ENCODE assay signal across 25 mouse cellular contexts in genomic region chr14:79788656-79789204, GRCm38 (mm10). TPM values are rescaled to one million over a fixed set of nuclear protein-coding genes. Genes with fewer than 3 reads are reported as not detected.
DNase-seq lines count a peak whose midpoint lies in the region; ATAC-seq lines count a peak whose summit lies in the region.
"Had no signal": no experiment of that assay in that cellular context is flagged by ENCODE, and none has a peak within 500 bp of the region (broad histone marks: within the 10 kb centered on the region; RNA-seq: fewer than 3 reads in every experiment).

No protein-coding gene starts in this region.

- no peak overlapping the region for H3K4me3 ChIP-seq in forebrain, embryonic 14.5 days (ENCODE audit: low read depth, low read length)
- no peak overlapping the region for H3K4me3 ChIP-seq in forebrain, embryonic 10.5 days
- H3K4me3 ChIP-seq: embryonic facial prominence, embryonic 15.5 days; erythroblast, embryonic 14.5 days; heart, embryonic 15.5 days; hindbrain, embryonic 13.5 days had no signal

- H3K27me3 ChIP-seq in forebrain, embryonic 14.5 days (replicated peaks; ENCODE audit: control insufficient read depth, insufficient read depth, low read length), result no peaks in the 10 kb centered on the region
- no peaks in the 10 kb centered on the region for H3K27me3 ChIP-seq in forebrain, embryonic 10.5 days (ENCODE audit: poor library complexity, severe bottlenecking)
- H3K27me3 ChIP-seq: embryonic facial prominence, embryonic 15.5 days; heart, embryonic 15.5 days had no signal

- DNase-seq in cerebellum, adult 11 months, result no peak
- DNase-seq in forebrain, embryonic 14.5 days (ENCODE audit: low spot score), result peak; percentile 32
- DNase-seq in forebrain, embryonic 10.5 days (ENCODE audit: extremely low spot score, low spot score), result no peak
- peak; percentile 21 to 68 for DNase-seq in layer of hippocampus, postnatal 14 days (ENCODE audit: low spot score in 2 of 2)
- DNase-seq in layer of hippocampus, postnatal 36 days, result no peak
- DNase-seq: adrenal gland, postnatal 10 days; B cell, adult 2 months; embryo, embryonic 11 days; gastrocnemius, postnatal 36 days; heart, adult 18-20 months; heart, postnatal 14 days; kidney, adult 11 months had no signal

- 55% methylated on average over 2 of the region's 2 CpGs for WGBS in forebrain, embryonic 14.5 days
- 83% methylated on average over 2 of the region's 2 CpGs for WGBS in forebrain, embryonic 10.5 days

- H3K9me3 ChIP-seq in forebrain, embryonic 14.5 days (replicated peaks; ENCODE audit: control insufficient read depth, low read length), result no peaks in the 10 kb centered on the region
- no peaks in the 10 kb centered on the region for H3K9me3 ChIP-seq in forebrain, embryonic 10.5 days
- H3K9me3 ChIP-seq: embryonic facial prominence, embryonic 15.5 days; heart, embryonic 15.5 days; hindbrain, embryonic 13.5 days had no signal

- no peak overlapping the region for H3K4me2 ChIP-seq in forebrain, embryonic 14.5 days (ENCODE audit: low read length)
- H3K4me2 ChIP-seq: embryonic facial prominence, embryonic 15.5 days; heart, embryonic 11.5 days; heart, embryonic 15.5 days; hindbrain, embryonic 13.5 days had no signal

- peaks cover 6% of the 10 kb centered on the region for H3K4me1 ChIP-seq in forebrain, embryonic 14.5 days (ENCODE audit: control insufficient read depth, insufficient read depth, low read length)
- H3K4me1 ChIP-seq in forebrain, embryonic 10.5 days, result peaks cover 10% of the 10 kb centered on the region; the same call in 1 of the 2 replicates
- H3K4me1 ChIP-seq: embryonic facial prominence, embryonic 15.5 days; heart, embryonic 15.5 days had no signal

- H3K36me3 ChIP-seq in forebrain, embryonic 14.5 days (ENCODE audit: control insufficient read depth, insufficient read depth, low read length), result no peaks in the 10 kb centered on the region
- H3K36me3 ChIP-seq in forebrain, embryonic 10.5 days (replicated peaks), result no peaks in the 10 kb centered on the region
- H3K36me3 ChIP-seq: embryonic facial prominence, embryonic 15.5 days; G1E; heart, embryonic 15.5 days; hindbrain, embryonic 13.5 days had no signal

- no peak overlapping the region for H3K9ac ChIP-seq in forebrain, embryonic 14.5 days (ENCODE audit: low read length)
- H3K9ac ChIP-seq: embryonic facial prominence, embryonic 15.5 days; heart, embryonic 15.5 days; hindbrain, embryonic 13.5 days had no signal

- peak; percentile 45; the same call in 1 of the 2 replicates for ATAC-seq in cerebellum, adult (ENCODE audit: insufficient number of reproducible peaks, low FRiP score, low TSS enrichment)
- ATAC-seq in forebrain, embryonic 14.5 days, result peak; percentile 45; the same call in 1 of the 2 replicates
- no peak for ATAC-seq in megakaryocyte-erythroid progenitor cell, adult 5-6 weeks (replicated peaks; ENCODE audit: low FRiP score, low TSS enrichment, poor library complexity, severe bottlenecking)
- ATAC-seq: CD4-positive, CD25-positive, alpha-beta regulatory T cell, adult 4 months; hindbrain, postnatal 0 days had no signal

- no peak overlapping the region for H3K27ac ChIP-seq in forebrain, embryonic 14.5 days (ENCODE audit: low read depth, low read length)
- H3K27ac ChIP-seq in forebrain, embryonic 10.5 days, result no peak overlapping the region
- H3K27ac ChIP-seq: embryonic facial prominence, embryonic 15.5 days; heart, embryonic 15.5 days; hindbrain, embryonic 13.5 days; hindbrain, postnatal 0 days had no signal

RNA-seq across cellular contexts. Expression of gene Pcdh8, which starts 17.6 kb away (rescaled TPM):
- polyA plus RNA-seq in forebrain, embryonic 14.5 days (2014; fragmentation: Nextera tagmentation; extraction: Ambion mirVana), result 22.7 and 35.1 TPM in 2 replicates
- 3.7 and 4.1 TPM in 2 replicates for polyA plus RNA-seq in forebrain, embryonic 10.5 days (2016; fragmentation: Nextera tagmentation; extraction: Ambion mirVana)
- 10 to 100 TPM; 64.4 to 77.0 TPM for total RNA-seq in layer of hippocampus, postnatal 14 days (2021)
- total RNA-seq in layer of hippocampus, postnatal 36 days (2021), result 10 to 100 TPM; 65.7 to 84.7 TPM
- total RNA-seq in megakaryocyte-erythroid progenitor cell, adult 5-6 weeks (2014; fragmentation: Nextera tagmentation), result not detected in 2 replicates
- total RNA-seq in megakaryocyte-erythroid progenitor cell, adult 5-6 weeks (2017), result not detected in 2 replicates
- total RNA-seq: common myeloid progenitor, adult 5-6 weeks; gastrocnemius, adult 8-10 months; gastrocnemius, postnatal 36 days; hematopoietic stem cell, adult 5-6 weeks had no signal
- polyA plus RNA-seq: CD4-positive, CD25-positive, alpha-beta regulatory T cell, adult 4 months; erythroblast, embryonic 14.5 days; G1E had no signal

Comparison
In these comparisons a context has a peak if more than half of its experiments do, and no peak if none do; other contexts are left out.
1. DNase-seq: peak in forebrain, embryonic 14.5 days (single experiment) and layer of hippocampus, postnatal 14 days (2 of 2); none in cerebellum, adult 11 months (single experiment), forebrain, embryonic 10.5 days (single experiment) and layer of hippocampus, postnatal 36 days (0 of 2).
2. RNA of gene Pcdh8, which starts 17.6 kb away (total RNA-seq): 65.7 to 84.7 TPM in layer of hippocampus, postnatal 36 days and 64.4 to 77.0 TPM in layer of hippocampus, postnatal 14 days; not detected in megakaryocyte-erythroid progenitor cell, adult 5-6 weeks; every median in the first group is over 10 times any median in the second.